Mouse (Mus musculus): ENCODE data around the gene Ntm.

Ntm gene

GRCm38 (mm10) chr9:29413126-29413525, 549.8 kb downstream of the Ntm start:
- DNase-seq (ENCODE audit: low read depth in 2 of 2, low spot score in 2 of 2) = no peak

GRCm38 (mm10) chr9:29412181-29412771, 550.7 kb downstream of the Ntm start:
- DNase-seq (ENCODE audit: low read depth in 2 of 2, low spot score in 2 of 2) = no peak

- no peak for DNase-seq (ENCODE audit: low read depth in 2 of 2, low spot score in 2 of 2)
Observed at GRCm38 (mm10) chr9:29411408-29412180, 551.3 kb downstream of the Ntm start.

DNA sequence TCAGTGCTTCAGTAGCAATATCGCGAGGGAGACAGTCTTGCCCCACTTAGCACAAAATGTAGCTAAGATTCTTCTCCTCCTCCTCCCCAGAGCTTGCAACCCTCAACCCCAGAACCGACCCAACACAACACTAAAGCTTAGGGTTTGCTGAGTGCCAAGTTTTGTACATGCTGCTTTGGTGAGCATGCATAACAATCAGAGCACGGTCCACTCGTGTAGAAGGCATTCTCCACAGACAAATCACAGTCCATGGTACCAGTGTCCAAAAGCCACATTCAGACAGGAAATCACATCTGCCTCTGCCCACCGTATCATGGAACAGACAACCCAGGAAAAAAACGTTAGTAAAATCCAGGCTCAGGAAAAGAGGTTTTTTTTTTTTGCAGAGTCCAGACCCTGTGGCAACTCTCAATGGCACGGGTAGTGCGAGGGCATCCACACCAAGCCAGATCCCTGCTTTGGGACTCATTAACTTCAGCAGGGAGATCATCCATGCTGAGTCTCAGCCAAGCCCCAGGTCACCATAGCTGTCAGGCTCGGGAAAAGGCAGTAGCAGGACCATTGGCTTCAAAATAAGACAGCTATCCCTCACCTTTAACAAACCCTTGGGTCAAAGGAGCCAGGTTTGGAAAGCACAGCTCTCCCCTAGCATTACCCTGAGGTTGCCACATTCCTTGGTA, 552.1 kb downstream of the Ntm start:
- DNase-seq (ENCODE audit: low read depth in 2 of 2, low spot score in 2 of 2) = no peak

- no peak for DNase-seq (ENCODE audit: low read depth in 2 of 2, low spot score in 2 of 2)
Observed at GRCm38 (mm10) chr9:29410284-29410683, 552.7 kb downstream of the Ntm start.

GRCm38 (mm10) chr9:29409216-29409907, 553.6 kb downstream of the Ntm start:
- DNase-seq (ENCODE audit: low read depth in 2 of 2, low spot score in 2 of 2) = no peak

- no peak for DNase-seq (ENCODE audit: low read depth in 2 of 2, low spot score in 2 of 2)
Observed at GRCm38 (mm10) chr9:29407954-29408353, 555.0 kb downstream of the Ntm start.

GRCm38 (mm10) chr9:29406973-29407372, 556.0 kb downstream of the Ntm start:
- DNase-seq (ENCODE audit: low read depth in 2 of 2, low spot score in 2 of 2) = no peak

DNA sequence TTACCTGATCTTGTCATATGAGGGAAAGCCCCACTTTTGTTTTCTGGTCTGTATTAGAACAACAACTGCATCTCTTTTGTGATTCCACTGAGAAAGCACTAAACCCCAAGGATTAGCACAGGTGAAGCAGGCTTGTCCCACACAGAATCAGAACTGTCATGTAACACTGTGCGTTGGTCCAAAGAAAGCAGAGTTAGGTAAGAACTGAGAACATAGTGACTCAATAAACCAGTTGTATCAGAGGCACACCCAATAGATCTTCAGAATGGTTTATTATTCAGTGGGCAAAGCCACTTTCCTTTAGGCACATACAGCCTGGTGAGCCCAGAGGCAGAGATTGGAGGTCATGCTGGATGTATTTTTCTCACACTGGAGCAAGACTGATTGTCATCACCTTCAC, 556.9 kb downstream of the Ntm start:
- DNase-seq (ENCODE audit: low read depth in 2 of 2, low spot score in 2 of 2) = no peak

DNA sequence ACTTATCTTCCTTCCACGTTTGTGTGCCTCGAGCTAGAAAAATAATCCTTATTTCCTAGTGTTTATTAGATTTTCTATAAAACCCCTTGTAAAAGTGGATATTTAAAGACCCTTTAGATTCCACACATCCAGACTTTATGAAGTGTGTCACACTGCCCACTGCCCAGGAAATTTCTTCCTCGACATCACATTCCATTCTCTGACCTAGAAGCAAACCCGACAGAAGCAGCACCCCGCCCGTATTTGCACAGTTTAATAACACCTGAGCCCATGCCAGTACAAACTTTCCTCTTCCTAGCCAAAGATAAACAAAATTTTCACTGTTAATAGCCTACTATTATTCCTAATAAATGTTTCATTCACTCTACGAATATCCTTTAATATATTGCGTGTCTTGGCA, 562.8 kb downstream of the Ntm start:
- no peak for DNase-seq (ENCODE audit: low read depth in 2 of 2, low spot score in 2 of 2)

DNA sequence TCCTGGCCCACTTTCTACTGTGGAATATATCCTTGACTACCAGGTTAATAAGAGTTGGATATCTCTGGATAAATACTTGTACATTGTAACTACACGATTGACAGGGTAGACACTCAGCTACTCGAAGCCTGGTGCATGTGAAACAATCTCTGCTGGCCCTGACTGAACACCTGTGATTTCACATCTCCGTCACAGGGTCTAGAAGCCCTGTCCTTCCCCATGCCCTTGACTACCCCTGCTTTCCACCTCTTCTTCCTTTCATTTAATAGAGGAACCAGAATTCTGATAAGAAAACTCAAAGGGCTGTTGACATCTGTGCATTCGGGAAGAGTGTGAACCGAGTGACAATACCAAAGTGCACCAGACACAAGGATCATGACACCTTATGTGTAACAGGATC, 566.8 kb downstream of the Ntm start:
- DNase-seq (ENCODE audit: low read depth in 2 of 2, low spot score in 2 of 2) = no peak

GRCm38 (mm10) chr9:29393136-29393535, 569.8 kb downstream of the Ntm start:
- DNase-seq (ENCODE audit: low read depth in 2 of 2, low spot score in 2 of 2) = no peak

DNA sequence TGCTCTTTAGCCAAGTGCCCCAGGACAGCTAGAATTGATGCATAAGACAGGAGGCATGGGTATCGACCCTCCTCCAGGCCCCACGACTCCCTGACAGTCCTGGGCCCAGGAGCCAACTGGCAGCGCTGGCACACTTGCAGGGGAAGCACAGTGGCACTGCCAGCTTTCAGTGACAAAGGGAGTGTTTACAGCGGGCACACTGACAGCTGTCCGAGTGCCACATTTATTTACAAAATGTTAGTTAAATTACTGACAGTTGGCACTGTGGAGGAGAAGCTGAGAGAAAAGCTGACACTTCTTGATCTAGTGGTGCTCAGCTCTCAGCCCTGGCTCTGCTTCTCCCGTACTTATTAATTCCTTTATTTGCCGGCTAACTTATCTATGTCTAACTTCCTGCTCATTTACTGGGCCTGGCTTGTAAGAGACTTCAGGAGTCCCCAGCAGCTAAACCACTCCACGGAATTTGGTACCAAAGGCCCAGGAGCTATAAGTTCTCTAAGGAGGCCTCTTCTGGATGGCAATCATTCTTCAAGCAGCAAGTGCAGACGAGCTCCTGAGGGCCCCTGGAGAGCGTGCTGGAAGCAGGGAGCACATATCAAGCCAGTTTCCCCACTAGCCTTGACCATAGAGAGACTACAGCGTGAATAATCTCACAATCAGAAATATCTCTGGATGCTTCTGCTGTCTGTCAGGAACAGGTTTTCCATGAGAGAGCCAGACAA, 572.0 kb downstream of the Ntm start:
- DNase-seq (ENCODE audit: low read depth in 2 of 2, low spot score in 2 of 2) = no peak

- DNase-seq (ENCODE audit: low read depth in 2 of 2, low spot score in 2 of 2) = no peak
Observed at GRCm38 (mm10) chr9:29389224-29389623, 573.7 kb downstream of the Ntm start.

GRCm38 (mm10) chr9:29387136-29387535, 575.8 kb downstream of the Ntm start:
- DNase-seq (ENCODE audit: low read depth in 2 of 2, low spot score in 2 of 2) = no peak

DNA sequence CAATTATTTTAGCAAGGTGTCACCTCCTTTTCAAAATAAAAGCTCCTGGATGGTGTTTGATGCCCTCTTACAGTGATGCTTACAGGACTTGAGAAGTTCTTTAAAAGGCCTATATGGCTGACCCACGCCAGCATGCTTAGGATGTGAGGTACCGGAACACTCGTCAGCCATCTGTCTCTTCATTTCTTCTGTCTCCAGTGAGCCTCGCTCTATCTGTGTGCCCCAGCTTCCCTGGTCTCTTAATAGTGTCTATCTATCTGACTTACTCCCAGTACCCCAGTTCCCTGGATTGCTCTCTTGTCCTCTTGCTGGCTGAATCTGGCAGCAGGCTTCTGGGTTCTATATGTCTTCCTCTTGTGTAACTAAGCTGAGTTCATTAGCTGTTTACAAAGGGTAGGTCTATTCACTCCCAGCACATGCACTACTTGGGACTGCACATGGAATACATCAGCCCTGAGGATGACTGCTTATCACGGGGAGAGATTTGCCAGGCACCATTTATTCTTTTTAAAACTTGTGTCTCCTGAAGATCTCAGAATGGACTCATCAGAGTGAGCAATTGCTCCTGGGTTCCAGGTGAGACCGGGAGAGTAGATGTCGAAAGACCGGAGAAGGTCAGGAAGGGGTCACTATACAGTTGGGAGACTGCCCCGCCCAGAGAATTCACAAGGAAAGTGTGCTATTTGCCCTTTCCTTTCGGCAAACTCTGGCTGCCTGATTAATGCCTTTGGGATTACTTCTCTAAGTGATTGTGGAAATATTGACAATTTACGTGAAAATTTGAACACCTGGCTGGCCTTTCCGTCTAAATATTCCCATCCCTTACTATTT, 585.6 kb downstream of the Ntm start:
- DNase-seq (ENCODE audit: low read depth in 2 of 2, low spot score in 2 of 2) = no peak

- no peak for DNase-seq (ENCODE audit: low read depth in 2 of 2, low spot score in 2 of 2)
Observed at GRCm38 (mm10) chr9:29371341-29371740, 591.6 kb downstream of the Ntm start.

DNA sequence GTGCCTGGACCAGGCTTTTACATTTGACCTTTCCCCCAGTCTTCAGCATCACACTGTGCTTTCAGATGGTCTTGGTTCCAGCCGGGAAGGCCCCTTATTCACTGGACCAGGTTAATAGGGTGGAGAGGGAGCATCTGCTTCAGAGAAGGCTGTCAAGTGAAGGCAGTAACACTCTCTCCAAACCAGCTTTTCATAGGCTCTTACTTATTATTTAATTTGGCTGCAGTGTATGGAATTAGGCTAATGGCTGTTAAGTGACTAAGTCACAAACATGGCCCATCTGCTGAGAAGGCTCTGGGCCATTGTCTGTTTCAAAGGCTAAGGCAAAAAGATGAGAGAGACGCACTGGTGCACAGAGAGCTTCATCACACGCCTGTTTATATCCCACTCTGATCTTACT, 593.3 kb downstream of the Ntm start:
- DNase-seq (ENCODE audit: low read depth in 2 of 2, low spot score in 2 of 2) = no peak

DNA sequence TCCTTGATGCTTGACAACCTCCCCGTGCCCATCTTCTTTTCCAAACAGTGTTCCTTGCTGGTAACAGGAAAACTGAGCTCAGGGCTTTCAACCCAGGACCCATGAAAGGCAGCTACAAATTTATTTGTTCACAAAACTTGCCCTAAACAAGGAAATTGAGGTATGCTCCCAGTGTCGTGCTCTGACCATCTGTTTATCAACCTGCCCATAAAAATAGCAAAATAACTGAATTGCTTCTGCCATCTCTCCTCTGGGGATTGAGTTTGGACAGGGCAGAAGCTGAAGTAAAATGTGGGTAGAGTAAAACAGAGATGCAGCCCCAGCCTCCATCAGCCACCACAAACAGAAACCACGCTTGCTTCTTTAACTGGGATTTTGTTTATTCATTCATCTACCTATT, 594.6 kb downstream of the Ntm start:
- DNase-seq (ENCODE audit: low read depth in 2 of 2, low spot score in 2 of 2) = no peak

DNA sequence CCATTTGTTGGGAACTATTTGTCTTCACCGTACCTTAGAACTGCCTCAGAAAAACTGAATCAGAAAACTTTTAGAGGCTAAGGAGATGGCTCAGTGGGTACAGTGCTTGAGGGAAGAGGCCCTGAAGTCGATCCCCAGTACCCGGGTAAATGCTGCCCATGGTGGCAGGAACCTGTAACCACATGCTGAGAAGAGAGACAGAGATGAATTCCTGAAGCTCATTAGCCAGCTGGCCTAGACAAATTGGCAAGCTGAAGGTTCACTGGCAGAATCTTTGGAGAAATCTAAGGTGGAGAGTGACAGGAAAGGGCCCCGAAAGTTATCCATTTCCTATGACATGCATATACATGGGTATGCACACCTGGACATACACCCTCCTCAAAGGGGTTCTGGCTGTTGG, 605.1 kb downstream of the Ntm start:
- no peak for DNase-seq (ENCODE audit: low read depth in 2 of 2, low spot score in 2 of 2)
